Mouse (Mus musculus): ENCODE measurements at regions not wholly inside any gene's neighbourhood (a gene's known extent, or its start where the extent isn't known, plus 50 kb on each side); places are given as distances from the start of the nearest gene placed in this dataset.
A peak's percentile ranks its signal among the peaks of the same experiment; 100 is the strongest.

DNA sequence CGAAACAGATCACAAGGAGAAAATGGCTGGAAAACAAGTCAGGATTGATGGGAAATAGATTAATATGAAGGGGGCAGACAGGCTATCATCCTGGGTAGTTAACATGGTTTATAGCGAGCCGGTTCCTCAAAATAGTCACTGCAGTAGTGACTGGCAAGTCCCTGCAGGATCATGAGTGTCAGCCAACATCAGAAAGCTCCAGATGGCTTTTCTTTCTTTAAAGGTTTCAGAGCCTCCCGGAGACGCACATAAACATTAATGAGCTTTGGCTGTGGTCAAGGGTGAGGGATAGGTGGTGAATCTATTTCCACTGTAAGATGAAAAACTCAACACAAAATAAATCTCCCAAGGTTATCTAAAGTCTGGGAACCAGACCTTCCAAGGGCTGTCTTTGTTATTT is 104.2 kb upstream of the Thumpd2 start:
- Histone ChIP-seq H3K4me1 (ENCODE audit: control insufficient read depth, insufficient read depth, low read length) (no peaks in the 10 kb centered on the region), H3K27ac (ENCODE audit: low read depth, low read length) (no peak overlapping the region), H3K27me3 (ENCODE audit: control insufficient read depth, insufficient read depth, low read length) (no peaks in the 10 kb centered on the region), H3K9ac (ENCODE audit: low read depth, low read length) (no peak overlapping the region), H3K9me3 (ENCODE audit: control insufficient read depth, low read length) (no peaks in the 10 kb centered on the region), H3K4me3 (ENCODE audit: low read length) (no peak overlapping the region), H3K4me2 (replicated peaks; ENCODE audit: low read depth, low read length) (no peak overlapping the region), H3K36me3 (ENCODE audit: control insufficient read depth, insufficient read depth, low read length) (no peaks in the 10 kb centered on the region)
- WGBS = 30% methylated on average over 5 of the region's 5 CpGs
- peak; percentile 35; the same call in 1 of the 2 replicates for ATAC-seq (ENCODE audit: low FRiP score, low TSS enrichment)

DNA sequence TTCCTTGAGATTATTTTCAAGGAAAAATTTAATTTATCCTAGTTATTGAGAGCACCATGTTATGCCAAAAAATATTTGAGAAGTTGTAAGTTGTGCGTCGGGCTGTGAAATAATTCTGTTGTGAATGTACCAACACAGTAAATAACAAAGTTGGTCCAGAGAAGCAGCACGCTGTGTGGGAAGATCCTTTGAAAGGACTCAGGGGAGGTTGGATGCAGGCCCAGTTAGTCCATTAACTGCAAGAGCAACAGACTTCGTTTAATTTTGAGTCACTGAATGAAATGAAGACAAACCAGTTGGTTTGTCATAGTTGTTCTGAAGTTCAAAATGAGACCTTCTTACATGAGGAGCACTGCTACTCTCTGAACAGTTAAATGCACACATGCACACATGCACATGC is 85.8 kb upstream of the Thumpd2 start:
- Histone ChIP-seq H3K27me3 (ENCODE audit: control insufficient read depth, insufficient read depth, low read length) (no peaks in the 10 kb centered on the region), H3K9me3 (ENCODE audit: control insufficient read depth, low read length) (no peaks in the 10 kb centered on the region), H3K9ac (ENCODE audit: low read depth, low read length) (no peak overlapping the region), H3K4me2 (replicated peaks; ENCODE audit: low read depth, low read length) (no peak overlapping the region), H3K4me1 (ENCODE audit: control insufficient read depth, insufficient read depth, low read length) (no peaks in the 10 kb centered on the region), H3K4me3 (ENCODE audit: low read length) (no peak overlapping the region), H3K27ac (ENCODE audit: low read depth, low read length) (no peak overlapping the region), H3K36me3 (ENCODE audit: control insufficient read depth, insufficient read depth, low read length) (no peaks in the 10 kb centered on the region)
- ATAC-seq (ENCODE audit: low FRiP score, low TSS enrichment) = no peak
- 86% methylated on average over 4 of the region's 4 CpGs for WGBS

DNA sequence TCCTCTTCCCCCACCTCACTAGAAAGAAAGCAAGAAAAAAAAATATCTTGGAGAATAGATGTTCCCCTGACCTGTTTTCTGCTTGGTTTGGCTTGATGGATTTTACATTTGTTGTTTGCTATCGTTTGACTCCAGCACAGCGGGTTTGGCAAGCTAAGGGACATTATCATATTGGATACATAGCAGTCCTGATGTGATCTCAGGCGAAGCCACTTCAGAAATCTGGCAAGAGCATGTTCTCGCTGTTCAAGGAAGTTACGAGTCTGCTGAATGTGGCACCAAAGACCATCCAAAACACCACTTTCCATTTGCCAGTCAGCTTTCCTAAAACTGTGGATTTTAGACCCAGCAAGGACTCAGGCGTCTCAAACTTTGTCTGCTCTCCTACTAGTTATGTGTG is 69.8 kb upstream of the Thumpd2 start:
- ATAC-seq (ENCODE audit: low FRiP score, low TSS enrichment) = no peak
- no peaks in the 10 kb centered on the region for H3K4me1 ChIP-seq (ENCODE audit: control insufficient read depth, insufficient read depth, low read length)
- H3K9ac ChIP-seq (ENCODE audit: low read depth, low read length) = no peak overlapping the region
- H3K4me3 ChIP-seq (ENCODE audit: low read length) = no peak overlapping the region
- no peaks in the 10 kb centered on the region for H3K9me3 ChIP-seq (ENCODE audit: control insufficient read depth, low read length)
- 82% methylated on average over 6 of the region's 6 CpGs for WGBS
- no peak overlapping the region for H3K4me2 ChIP-seq (replicated peaks; ENCODE audit: low read depth, low read length)
- H3K27ac ChIP-seq (ENCODE audit: low read depth, low read length) = no peak overlapping the region
- H3K36me3 ChIP-seq (ENCODE audit: control insufficient read depth, insufficient read depth, low read length) = no peaks in the 10 kb centered on the region
- H3K27me3 ChIP-seq (ENCODE audit: control insufficient read depth, insufficient read depth, low read length) = no peaks in the 10 kb centered on the region

DNA sequence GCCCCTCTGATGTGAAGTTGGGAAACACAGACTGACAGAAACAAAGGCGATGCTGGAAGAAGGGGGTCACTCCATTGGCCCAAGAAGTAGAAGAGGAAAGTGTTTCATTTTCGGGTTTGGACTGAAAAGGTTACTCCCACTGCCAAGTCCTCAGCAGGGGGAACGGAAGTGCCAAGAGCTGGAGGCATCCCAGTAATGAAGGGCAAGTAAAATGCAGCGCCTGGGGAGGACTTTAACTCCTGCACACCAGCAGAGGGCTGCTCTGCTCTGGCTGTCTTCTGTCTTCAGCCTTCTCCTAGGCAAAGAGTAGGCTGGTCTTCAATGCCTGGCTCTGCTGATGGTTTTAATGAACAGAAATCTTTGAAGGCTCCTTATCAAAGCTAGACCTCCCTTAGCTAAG is 68.3 kb upstream of the Thumpd2 start:
- Histone ChIP-seq H3K4me1 (ENCODE audit: control insufficient read depth, insufficient read depth, low read length) (no peaks in the 10 kb centered on the region), H3K36me3 (ENCODE audit: control insufficient read depth, insufficient read depth, low read length) (no peaks in the 10 kb centered on the region), H3K4me2 (replicated peaks; ENCODE audit: low read depth, low read length) (no peak overlapping the region), H3K27ac (ENCODE audit: low read depth, low read length) (no peak overlapping the region), H3K9ac (ENCODE audit: low read depth, low read length) (no peak overlapping the region), H3K9me3 (ENCODE audit: control insufficient read depth, low read length) (no peaks in the 10 kb centered on the region), H3K4me3 (ENCODE audit: low read length) (no peak overlapping the region), H3K27me3 (ENCODE audit: control insufficient read depth, insufficient read depth, low read length) (no peaks in the 10 kb centered on the region)
- no peak for ATAC-seq (ENCODE audit: low FRiP score, low TSS enrichment)
- 68% methylated on average over 4 of the region's 4 CpGs for WGBS

All from kidney, embryonic 14.5 days (tissue).